Mouse (Mus musculus): ENCODE data around the gene Nup50. TPM values are rescaled to one million over a fixed set of nuclear protein-coding genes. Genes with fewer than 3 reads are reported as not detected.

Gene Nup50
- polyA plus RNA-seq, 1 experiment, result 14.1 TPM

- TF ChIP-seq GATA1 (IDR thresholded peaks at IDR 0.05; ENCODE audit: low read length), result no peak
These were observed 52.5 kb downstream of the Nup50 start for GRCm38 (mm10) chr15:84975729-84976128.

DNA sequence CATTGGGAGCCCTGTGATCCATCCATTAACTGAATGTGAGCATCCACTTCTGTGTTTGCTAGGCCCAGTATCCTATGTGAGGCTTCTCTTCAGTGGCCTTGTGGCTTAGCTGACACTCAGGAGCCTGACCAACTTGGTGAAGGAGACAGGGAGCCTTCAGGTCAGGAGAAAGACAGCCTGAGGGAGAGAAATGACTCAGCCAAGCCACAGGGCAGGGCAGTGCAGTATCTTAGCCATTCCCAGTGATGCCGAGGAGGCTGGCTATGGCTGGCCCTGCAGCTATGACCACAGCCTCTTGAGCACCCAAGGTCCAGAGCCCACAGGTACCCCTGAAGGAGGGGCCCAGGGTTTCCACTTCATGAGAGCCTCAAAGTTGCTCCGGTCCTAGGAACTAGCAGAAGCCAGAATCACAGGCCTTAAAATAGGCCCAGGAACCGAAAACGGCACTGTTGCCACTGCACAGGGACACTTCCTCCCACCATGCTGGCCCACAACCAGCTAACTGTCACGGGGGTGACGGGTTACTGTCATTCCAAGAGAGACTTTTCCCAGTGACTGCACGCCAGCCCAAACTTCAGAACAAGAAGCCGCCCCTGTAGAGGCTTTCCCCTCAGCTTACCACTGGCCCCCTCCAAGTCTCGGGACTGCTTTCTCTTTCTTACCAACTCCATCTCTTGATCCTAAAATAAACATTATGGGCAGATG, 58.5 kb downstream of the Nup50 start:
- TF ChIP-seq GATA1 (IDR thresholded peaks at IDR 0.05; ENCODE audit: low read length), result no peak

- TF ChIP-seq GATA1 (IDR thresholded peaks at IDR 0.05; ENCODE audit: low read length), result no peak
These were observed 59.7 kb downstream of the Nup50 start for GRCm38 (mm10) chr15:84982888-84983287.

GRCm38 (mm10) chr15:84983721-84984120, 60.5 kb downstream of the Nup50 start:
- TF ChIP-seq GATA1 (IDR thresholded peaks at IDR 0.05; ENCODE audit: low read length), result no peak

DNA sequence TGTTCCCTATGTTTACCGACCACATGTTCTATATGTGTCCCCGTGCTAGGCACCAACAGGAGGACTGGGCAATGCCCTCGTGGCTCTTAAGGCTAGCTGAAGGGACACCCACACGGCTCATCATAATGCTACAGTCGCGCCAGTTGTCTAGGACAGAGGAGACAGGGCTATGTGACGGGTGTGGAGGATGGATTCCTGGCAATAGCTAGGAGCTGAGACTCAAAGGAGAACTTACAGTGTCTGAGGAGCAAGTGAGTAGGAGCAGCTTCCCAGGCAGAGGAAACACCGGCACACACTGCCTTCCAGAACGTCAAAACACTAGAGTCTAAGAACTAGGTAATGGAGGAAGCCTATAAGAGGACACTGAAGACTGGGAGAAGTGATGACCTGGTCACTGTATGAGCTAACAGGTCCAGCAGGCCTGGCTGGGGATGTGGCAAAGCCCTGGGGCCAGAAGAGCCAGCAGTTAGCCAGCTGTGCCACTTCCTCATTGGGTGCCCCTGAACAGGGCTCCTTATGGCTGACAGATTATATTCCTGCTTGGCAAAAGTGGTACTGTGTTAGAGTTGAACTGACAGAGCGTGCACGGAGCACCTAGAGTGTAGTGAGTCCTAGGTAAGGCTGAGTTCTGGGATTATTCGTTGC, 62.4 kb downstream of the Nup50 start:
- TF ChIP-seq GATA1 (IDR thresholded peaks at IDR 0.05; ENCODE audit: low read length), result no peak

DNA sequence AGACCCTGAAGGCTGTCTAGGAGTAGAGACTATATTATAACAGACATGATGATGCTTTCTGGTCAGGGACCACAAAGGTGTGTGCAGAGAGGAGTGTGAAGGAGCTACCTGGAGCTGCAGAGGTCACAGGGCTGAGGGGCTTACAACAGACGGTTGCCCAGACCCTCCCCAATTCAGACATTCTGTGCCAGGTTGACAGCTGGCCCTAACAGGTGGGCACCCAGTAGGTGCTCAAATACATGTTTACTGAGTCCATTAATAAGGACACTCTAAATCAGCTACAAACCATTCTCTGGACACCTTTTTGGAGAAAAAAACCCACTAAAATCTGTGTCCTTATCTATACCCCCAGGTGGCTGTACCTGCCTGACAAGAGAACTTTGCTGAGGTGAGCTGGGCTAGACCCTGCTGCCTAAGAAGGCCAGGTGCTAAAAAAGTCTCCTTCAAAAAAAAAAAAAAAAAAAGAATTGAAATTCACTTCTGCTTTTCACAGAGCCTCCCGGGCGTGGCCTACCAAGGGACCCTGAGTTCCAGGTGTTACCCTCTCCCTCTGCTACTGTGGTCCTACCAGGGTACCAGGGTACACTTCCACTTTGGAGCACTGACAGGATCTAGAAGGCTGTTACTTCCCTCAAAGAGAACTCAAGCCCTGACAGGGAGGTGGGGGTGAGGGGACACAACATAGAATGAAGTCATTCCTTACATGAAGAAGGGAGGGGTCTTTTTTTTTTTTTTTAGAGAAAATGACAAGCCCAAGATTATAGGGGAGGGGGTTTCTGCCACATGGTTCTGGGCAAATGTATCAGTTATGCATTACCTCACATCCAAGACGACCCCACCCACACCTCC, 63.2 kb downstream of the Nup50 start:
- TF ChIP-seq GATA1 (IDR thresholded peaks at IDR 0.05; ENCODE audit: low read length), result no peak

DNA sequence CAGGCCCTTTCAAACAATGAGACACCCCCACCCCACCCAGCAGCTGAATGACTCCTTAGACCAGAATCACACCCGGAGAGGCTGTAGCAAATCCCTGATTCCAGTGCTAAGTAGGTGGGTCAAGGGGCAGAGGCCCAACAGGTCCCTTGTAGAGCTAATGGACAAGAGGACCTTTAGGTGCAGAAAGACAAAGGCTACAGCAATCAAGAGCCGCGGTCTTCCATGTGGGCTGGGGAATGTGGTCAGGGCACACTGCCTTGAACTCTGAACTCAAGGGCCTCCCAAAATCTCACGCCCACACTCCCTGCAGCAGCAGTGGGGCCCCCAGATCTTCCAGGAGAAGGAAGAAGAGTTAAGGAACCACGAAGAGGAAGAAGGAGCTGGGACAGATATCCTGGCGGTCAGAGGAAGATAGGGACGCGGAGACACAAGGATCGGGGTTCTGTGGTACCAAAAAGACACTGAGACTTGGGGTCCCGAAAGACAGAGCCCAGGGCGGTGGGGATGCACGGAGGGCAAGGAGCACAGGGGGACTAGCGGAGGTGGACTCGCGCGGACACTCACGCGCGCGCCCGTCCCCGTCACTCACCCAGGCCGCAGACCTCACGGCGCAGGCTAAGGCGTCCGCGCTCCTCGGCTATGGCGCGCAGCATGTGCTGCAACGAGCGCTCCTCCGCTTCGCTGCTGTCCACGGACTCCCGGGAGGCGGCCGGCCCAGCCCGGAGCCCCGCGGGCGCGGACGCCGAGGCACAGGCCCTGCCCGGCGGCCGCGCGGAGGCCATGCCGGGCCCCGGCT, 64.0 kb downstream of the Nup50 start:
- no peak for TF ChIP-seq GATA1 (IDR thresholded peaks at IDR 0.05; ENCODE audit: low read length)

GRCm38 (mm10) chr15:84987874-84988825, 64.9 kb downstream of the Nup50 start, which contains the start of gene 5031439G07Rik:
5031439G07Rik (minus strand) TSS chr15:84988551.
- no peak for TF ChIP-seq GATA1 (IDR thresholded peaks at IDR 0.05; ENCODE audit: low read length)

GRCm38 (mm10) chr15:84989098-84989497, 65.9 kb downstream of the Nup50 start:
- TF ChIP-seq GATA1 (IDR thresholded peaks at IDR 0.05; ENCODE audit: low read length), result no peak

DNA sequence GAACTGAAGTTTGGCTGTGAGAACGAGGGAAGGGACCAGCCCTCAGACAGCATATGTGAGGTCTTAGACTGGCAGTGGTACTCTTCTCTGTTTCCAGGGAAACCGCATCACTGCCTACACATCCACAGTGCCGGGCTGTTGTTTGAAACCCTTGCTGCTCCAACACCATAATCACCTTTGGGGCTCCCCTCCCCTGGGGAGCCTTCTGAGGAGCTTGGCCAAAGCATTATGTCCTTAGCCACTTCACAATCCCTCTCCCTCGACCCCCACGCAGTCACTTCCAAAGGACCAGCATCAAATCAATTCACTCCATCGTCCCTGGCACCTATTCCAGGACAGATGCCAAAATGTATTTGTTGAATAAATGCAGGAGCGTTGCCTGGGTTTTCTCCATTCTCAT, 66.6 kb downstream of the Nup50 start:
- no peak for TF ChIP-seq GATA1 (IDR thresholded peaks at IDR 0.05; ENCODE audit: low read length)

Other genes starting within 250 kb of the Nup50 start
- not detected in 2 replicates for gene Arhgap8, start 203.4 kb upstream of the Nup50 start, polyA plus RNA-seq (2012)
- not detected in 2 replicates for gene Phf21b, start 67.4 kb upstream of the Nup50 start, polyA plus RNA-seq (2012)
- gene Gm29666, start 3.4 kb upstream of the Nup50 start, polyA plus RNA-seq (2012), result 0.09 and 0.10 TPM in 2 replicates
- gene 5031439G07Rik, start 65.1 kb downstream of the Nup50 start, polyA plus RNA-seq (2012), result 41.6 and 43.5 TPM in 2 replicates
- not detected in 2 replicates for gene Upk3a, start 93.7 kb downstream of the Nup50 start, polyA plus RNA-seq (2012)
- gene Fam118a, start 105.5 kb downstream of the Nup50 start, polyA plus RNA-seq (2012), result 4.6 and 4.8 TPM in 2 replicates
- gene Smc1b, start 208.6 kb downstream of the Nup50 start, polyA plus RNA-seq (2012), result not detected in 2 replicates
- not detected in 2 replicates for gene Ribc2, start 208.7 kb downstream of the Nup50 start, polyA plus RNA-seq (2012)